Mouse (Mus musculus): ENCODE data around the gene Wdr72. TPM values are rescaled to one million over a fixed set of nuclear protein-coding genes. Genes with fewer than 3 reads are reported as not detected.

Gene Wdr72
- polyA plus RNA-seq (2014; fragmentation: Illumina TruSeq; extraction: RNeasy Lipid Tissue Mini Kit (QIAGEN cat#74804); ENCODE audit: low read depth, low replicate concordance): 1.0 TPM

DNA sequence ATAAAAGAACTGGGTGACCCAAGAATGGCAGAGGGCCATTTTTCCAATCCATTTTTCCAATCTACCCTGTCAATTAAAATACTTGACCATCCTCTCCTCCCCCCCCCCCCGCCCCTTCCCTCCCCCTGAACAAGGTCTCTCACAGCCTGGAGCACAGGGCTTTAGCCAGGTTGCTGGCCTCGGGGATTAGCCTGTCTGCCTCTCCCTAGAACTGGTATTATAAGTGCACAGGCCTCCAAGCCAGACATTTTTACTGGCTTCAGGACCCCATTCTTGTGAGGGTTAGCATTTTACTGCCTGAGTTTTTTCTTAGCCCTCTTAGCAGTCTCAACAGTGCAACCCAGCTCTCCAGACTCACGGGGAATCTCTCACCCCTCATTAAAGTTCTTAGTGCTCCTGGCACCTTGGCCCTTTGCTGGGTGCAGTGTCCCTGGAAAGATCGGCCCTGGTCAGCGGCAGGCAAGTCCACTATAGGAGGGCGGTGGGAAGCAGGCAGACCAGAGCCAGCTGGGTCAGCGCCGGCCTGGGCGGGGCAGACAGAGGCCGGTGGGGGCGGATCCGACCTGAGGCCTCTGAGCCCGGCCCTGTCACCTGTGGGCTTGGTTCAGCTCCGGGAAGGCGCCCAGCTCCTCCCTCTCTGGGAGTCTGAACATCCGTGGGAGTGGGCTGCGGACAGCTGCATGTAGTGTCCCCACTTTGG is at the start of gene Wdr72:
TSS of gene Wdr72 (plus strand) at position 596 of the 700 bp plus-strand sequence.

Other genes with a start within 250 kb of the Wdr72 start
- gene Unc13c, start 141.4 kb upstream of the Wdr72 start, polyA plus RNA-seq (2014; fragmentation: Illumina TruSeq; extraction: RNeasy Lipid Tissue Mini Kit (QIAGEN cat#74804); ENCODE audit: low read depth, low replicate concordance): 0.20 TPM

All from adipose tissue, adult 10 weeks (tissue).